Mouse (Mus musculus): ENCODE data around the gene Trpv1. TPM values are rescaled to one million over a fixed set of nuclear protein-coding genes. Genes with fewer than 3 reads are reported as not detected.

The Trpv1 gene
- polyA plus RNA-seq, 1 experiment, result 0.37 TPM

GRCm38 (mm10) chr11:73235990-73236701 is 2.1 kb downstream of the Trpv1 start:
- DNase-seq (ENCODE audit: low spot score), result no peak

GRCm38 (mm10) chr11:73236731-73237130 is 2.6 kb downstream of the Trpv1 start:
- no peak for DNase-seq (ENCODE audit: low spot score)

- DNase-seq (ENCODE audit: low spot score), result no peak
Observed at GRCm38 (mm10) chr11:73242199-73242598, 8.1 kb downstream of the Trpv1 start.

GRCm38 (mm10) chr11:73242777-73243176 is 8.7 kb downstream of the Trpv1 start:
- no peak for DNase-seq (ENCODE audit: low spot score)

GRCm38 (mm10) chr11:73257362-73257945 is 23.4 kb downstream of the Trpv1 start:
- no peak for DNase-seq (ENCODE audit: low spot score)

GRCm38 (mm10) chr11:73258664-73259063 is 24.6 kb downstream of the Trpv1 start:
- DNase-seq (ENCODE audit: low spot score), result no peak

- no peak for DNase-seq (ENCODE audit: low spot score)
Observed at GRCm38 (mm10) chr11:73260457-73260856, 26.4 kb downstream of the Trpv1 start.

GRCm38 (mm10) chr11:73261385-73261784 is 27.3 kb downstream of the Trpv1 start:
- DNase-seq (ENCODE audit: low spot score), result no peak

- DNase-seq (ENCODE audit: low spot score), result no peak
Observed at GRCm38 (mm10) chr11:73267267-73267666, 33.2 kb downstream of the Trpv1 start, which contains the start of gene Trpv3. Trpv3 (plus strand) TSS chr11:73267388.

GRCm38 (mm10) chr11:73274821-73275220 is 40.7 kb downstream of the Trpv1 start:
- no peak for DNase-seq (ENCODE audit: low spot score)

- no peak for DNase-seq (ENCODE audit: low spot score)
Observed at GRCm38 (mm10) chr11:73280710-73281109, 46.6 kb downstream of the Trpv1 start.

- peak; percentile 41 for DNase-seq (ENCODE audit: low spot score)
Observed at GRCm38 (mm10) chr11:73281528-73282027, 47.5 kb downstream of the Trpv1 start.

- no peak for DNase-seq (ENCODE audit: low spot score)
Observed at GRCm38 (mm10) chr11:73283369-73283768, 49.3 kb downstream of the Trpv1 start.

GRCm38 (mm10) chr11:73283926-73284325 is 49.8 kb downstream of the Trpv1 start:
- no peak for DNase-seq (ENCODE audit: low spot score)

GRCm38 (mm10) chr11:73284351-73284750 is 50.3 kb downstream of the Trpv1 start:
- DNase-seq (ENCODE audit: low spot score), result no peak

GRCm38 (mm10) chr11:73289621-73290020 is 55.5 kb downstream of the Trpv1 start:
- DNase-seq (ENCODE audit: low spot score), result no peak

GRCm38 (mm10) chr11:73303123-73303522 is 69.0 kb downstream of the Trpv1 start:
- DNase-seq (ENCODE audit: low spot score), result no peak

Other genes starting within 250 kb of the Trpv1 start
- 542 and 648 TPM in 2 replicates for gene P2rx1, start 235.2 kb upstream of the Trpv1 start, polyA plus RNA-seq (2012; rRNA removed)
- 69.6 and 83.9 TPM in 2 replicates for gene Camkk1, start 215.3 kb upstream of the Trpv1 start, polyA plus RNA-seq (2012; rRNA removed)
- 3.7 and 4.6 TPM in 2 replicates for gene Ncbp3, start 186.5 kb upstream of the Trpv1 start, polyA plus RNA-seq (2012; rRNA removed)
- 0.50 and 0.58 TPM in 2 replicates for gene Itgae, start 143.7 kb upstream of the Trpv1 start, polyA plus RNA-seq (2012; rRNA removed)
- gene Haspin, start 96.0 kb upstream of the Trpv1 start, polyA plus RNA-seq (2012; rRNA removed), result 0.41 and 0.58 TPM in 2 replicates
- 3.1 TPM in 2 replicates for gene P2rx5, start 73.9 kb upstream of the Trpv1 start, polyA plus RNA-seq (2012; rRNA removed)
- 49.0 and 62.3 TPM in 2 replicates for gene Emc6, start 57.3 kb upstream of the Trpv1 start, polyA plus RNA-seq (2012; rRNA removed)
- gene Tax1bp3, start 57.2 kb upstream of the Trpv1 start, polyA plus RNA-seq (2012; rRNA removed), result 101 and 131 TPM in 2 replicates
- 32.5 and 37.5 TPM in 2 replicates for gene Ctns, start 35.2 kb upstream of the Trpv1 start, polyA plus RNA-seq (2012; rRNA removed)
- gene Shpk, start 34.8 kb upstream of the Trpv1 start, polyA plus RNA-seq (2012; rRNA removed), result 11.5 and 12.7 TPM in 2 replicates
- 0.32 and 0.34 TPM in 2 replicates for gene Trpv3, start 33.1 kb downstream of the Trpv1 start, polyA plus RNA-seq (2012; rRNA removed)
- 23.8 and 25.8 TPM in 2 replicates for gene Aspa, start 95.3 kb downstream of the Trpv1 start, polyA plus RNA-seq (2012; rRNA removed)
- gene Gm49340, start 95.4 kb downstream of the Trpv1 start, polyA plus RNA-seq (2012; rRNA removed), result not detected in 2 replicates
- 0.21 and 0.44 TPM in 2 replicates for gene Spata22, start 95.4 kb downstream of the Trpv1 start, polyA plus RNA-seq (2012; rRNA removed)
- gene Olfr20, start 116.5 kb downstream of the Trpv1 start, polyA plus RNA-seq (2012; rRNA removed), result 0.04 and 0.10 TPM in 2 replicates
- gene Olfr376, start 137.0 kb downstream of the Trpv1 start, polyA plus RNA-seq (2012; rRNA removed), result not detected in 2 replicates
- not detected in 2 replicates for gene Olfr1, start 165.3 kb downstream of the Trpv1 start, polyA plus RNA-seq (2012; rRNA removed)
- gene Olfr378, start 194.2 kb downstream of the Trpv1 start, polyA plus RNA-seq (2012; rRNA removed), result not detected in 2 replicates
- gene Olfr380, start 223.2 kb downstream of the Trpv1 start, polyA plus RNA-seq (2012; rRNA removed), result not detected in 2 replicates